Mouse (Mus musculus) cerebellum, adult 9-10 months (tissue): ENCODE results near the gene Adipoq.

ENCODE experiments used
- DNase-seq: peaks from one replicate; pipeline ENCODE4 v3.0.0; 2022

Gene Adipoq

DNA sequence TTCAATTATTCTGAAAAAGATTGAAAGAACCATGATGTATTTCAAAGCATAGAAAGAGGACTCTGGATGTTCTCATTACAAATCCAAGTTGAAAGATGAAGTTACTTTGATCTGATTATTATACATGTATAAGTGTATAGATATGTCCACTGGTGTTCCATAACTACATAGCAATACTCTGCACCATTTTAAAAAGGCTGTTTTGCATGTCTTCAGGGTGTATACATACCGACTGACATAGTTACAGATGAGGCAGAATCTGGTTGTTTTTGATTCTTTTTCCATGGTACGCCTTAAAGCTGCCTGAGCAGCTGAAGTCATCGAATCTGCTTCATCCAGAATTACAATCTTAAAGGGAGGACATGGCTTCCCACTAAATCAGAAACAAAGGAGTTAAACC is 30.9 kb upstream of the Adipoq start:
- DNase-seq = no peak

DNA sequence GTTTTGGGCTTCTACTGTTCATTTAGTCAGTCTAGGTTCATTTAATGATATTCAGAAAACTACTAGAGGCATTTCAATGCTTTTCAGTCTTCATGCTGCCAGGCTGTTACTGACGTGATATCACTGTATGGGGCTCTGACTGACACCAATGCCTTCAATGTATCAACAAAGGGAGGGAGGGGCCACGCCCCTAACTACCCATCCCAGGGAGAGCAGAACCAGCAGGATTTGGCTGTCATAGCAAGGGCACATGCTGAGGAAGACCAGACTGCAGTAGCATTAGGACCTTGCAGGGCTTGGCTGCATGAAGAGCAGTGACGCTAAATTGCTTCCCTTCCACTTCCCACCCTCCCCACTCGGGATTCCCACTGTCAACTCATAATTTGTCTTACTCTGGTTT is 29.2 kb upstream of the Adipoq start:
- no peak for DNase-seq

DNA sequence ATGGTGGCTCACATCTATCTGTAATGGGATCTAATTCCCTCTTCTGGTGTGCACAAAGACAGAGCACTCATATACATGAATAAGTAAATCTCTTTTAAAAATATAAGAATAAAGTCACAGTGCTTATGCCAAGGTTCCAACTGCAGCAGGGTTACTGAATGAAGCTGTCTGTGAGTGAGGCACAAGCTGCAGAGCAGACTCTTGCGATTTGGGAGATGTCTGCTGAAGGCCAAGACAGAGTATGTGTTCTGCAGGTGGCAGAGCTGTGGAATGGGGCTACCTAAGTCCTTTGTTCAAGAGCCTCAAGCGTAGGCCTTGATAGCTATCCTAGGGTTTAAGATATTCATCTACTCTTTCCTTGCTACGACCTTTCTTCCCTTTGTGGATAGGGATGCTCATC is 23.9 kb upstream of the Adipoq start:
- no peak for DNase-seq

GRCm38 (mm10) chr16:23123104-23123503 is 23.2 kb upstream of the Adipoq start:
- DNase-seq = no peak

DNA sequence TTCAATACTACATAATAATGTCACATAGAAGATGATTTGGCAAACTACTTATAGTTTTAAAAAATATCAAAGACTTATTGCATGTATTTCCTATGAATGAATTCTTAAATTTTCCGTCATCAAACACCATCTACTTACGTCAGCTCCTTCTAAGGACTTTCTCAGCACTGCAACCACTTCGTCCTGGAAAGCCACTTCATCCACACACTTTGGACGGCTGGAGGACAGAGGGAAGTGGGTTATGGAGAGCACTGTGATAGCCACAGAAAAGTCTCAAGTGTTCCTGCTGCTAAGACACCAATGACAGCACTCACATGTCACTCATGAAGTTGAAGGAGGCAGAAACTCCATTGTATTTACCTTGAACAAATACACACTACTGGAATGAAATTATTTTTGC is 21.9 kb upstream of the Adipoq start:
- DNase-seq = no peak

- DNase-seq = no peak
These were observed 19.0 kb upstream of the Adipoq start for GRCm38 (mm10) chr16:23127311-23127672.

DNA sequence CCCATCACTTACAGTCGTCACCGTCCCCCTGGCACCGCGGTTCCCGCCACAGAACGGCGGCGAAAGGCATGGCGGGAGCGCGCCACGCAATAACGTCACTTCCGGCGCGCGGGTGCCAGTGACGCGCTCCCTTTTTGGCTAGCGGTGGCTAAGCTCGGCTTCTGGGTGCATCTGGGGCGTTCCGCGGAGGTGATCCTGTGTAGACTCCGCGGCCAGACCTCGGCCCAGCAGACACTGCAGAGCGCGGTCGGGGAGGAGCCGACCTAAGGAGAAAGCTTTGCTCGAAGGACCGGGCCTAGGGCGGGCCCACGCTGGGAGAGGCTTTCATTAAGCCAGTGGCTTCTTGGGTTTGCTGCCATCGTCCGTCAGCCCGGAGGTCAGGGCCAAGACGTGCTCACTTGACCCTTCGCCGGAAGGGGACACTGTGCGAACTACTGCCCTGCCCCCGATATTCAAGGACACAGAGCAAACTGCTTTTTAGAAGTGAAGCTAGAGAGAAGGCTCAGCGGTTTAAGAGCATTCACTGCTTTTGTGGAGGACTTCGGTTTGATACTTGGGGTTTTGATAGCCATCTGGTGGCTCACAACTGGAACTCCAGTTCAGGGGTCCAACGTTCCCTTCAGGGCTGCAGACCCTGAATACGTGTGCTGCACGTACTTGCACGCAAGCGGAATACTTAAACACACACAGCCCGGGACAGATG is 18.5 kb upstream of the Adipoq start, which contains the start of gene Rfc4:
Gene Rfc4, minus strand, starts transcription at position 65 of the 703 bp plus-strand sequence.
- peak; percentile 92 for DNase-seq

DNA sequence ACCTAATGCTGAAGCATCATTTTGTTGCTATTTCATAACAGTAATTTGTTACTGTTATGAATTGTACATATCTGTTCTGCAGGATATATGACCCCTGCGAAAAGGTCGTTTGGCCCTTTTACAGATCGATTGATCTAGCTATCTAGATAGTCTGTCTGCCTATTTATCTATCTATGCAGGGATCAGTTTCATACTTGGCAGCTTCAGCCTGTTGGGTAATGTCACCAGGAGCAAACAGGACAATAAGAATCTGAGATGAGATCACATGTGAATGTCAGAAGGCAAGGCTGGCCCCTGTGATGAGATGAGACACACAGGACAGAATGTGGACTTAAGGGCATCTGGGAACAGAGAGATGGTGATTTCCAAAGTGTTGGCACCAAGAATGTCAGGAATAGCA is 16.0 kb upstream of the Adipoq start:
- no peak for DNase-seq

GRCm38 (mm10) chr16:23132336-23132735 is 14.0 kb upstream of the Adipoq start:
- no peak for DNase-seq

- DNase-seq = peak; percentile 51
These were observed 10.8 kb upstream of the Adipoq start for GRCm38 (mm10) chr16:23135421-23136149.

DNA sequence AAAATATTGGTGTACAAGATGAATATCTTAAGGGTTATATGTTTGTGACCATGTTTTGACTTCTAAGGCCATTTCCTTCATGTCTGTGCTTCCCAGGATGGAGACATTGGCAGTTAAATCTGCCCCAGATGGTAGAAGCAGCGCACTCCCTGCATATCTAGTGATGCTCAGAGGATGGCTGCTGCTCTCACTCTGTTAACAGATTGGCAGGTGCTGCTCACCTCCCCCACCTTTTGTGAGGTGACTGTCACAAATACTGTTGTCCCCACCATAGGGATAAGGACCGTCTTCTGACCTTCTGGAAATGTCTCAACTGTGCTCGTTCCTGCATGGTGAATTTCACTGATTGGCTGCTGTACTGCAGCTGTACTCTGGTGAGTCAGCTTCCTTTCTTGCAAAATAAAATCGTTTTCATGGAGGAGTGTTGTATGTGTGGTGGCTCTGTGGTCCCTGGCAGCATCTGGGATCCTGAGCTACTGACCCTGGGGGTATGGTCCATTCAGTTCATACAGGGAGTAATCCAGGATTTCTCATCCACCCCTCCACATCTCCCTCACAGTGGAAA is 9.8 kb upstream of the Adipoq start:
- DNase-seq = no peak

GRCm38 (mm10) chr16:23140911-23141310 is 5.4 kb upstream of the Adipoq start:
- DNase-seq = no peak

GRCm38 (mm10) chr16:23144326-23144725 is 2.0 kb upstream of the Adipoq start:
- no peak for DNase-seq

DNA sequence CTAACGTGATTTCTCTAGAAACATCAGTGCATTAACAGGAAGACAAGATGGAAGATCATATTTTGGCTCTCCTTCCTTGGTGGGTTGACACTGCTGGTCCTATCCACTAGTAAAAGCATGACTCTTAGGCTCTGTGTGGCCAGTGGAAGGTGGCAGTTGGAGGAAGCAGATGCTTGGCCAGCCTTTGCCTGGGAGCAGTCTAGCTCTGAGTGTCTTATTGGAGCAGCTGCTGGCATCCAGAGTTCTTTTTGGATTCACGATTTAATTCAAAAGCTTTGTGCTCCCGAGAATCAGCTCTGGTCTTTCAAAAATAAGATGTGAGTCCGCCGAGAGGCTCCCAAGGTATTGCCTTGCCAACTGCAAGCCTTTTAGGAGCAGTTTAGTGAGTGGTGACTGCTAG is 1.1 kb upstream of the Adipoq start:
- DNase-seq = no peak

DNA sequence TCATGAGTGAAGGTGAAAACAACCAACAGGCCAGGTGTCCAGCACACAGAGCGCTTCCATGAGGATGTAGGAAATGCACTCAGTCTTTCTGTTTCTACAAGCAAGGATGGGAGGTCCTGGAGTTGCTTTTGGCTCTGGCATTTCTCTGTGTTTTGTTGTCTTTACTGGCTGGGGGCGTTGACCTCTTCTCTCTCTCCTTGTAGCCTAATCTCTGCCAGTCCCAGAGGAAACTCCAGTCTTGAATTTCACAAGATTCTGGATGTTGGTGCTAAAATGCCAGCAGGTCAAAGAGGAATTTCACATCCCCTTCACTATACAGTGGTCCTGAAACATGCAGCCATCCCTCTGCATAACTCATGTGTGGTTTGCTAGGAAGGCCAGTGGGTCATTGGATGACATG is 2.6 kb downstream of the Adipoq start:
- DNase-seq = no peak

DNA sequence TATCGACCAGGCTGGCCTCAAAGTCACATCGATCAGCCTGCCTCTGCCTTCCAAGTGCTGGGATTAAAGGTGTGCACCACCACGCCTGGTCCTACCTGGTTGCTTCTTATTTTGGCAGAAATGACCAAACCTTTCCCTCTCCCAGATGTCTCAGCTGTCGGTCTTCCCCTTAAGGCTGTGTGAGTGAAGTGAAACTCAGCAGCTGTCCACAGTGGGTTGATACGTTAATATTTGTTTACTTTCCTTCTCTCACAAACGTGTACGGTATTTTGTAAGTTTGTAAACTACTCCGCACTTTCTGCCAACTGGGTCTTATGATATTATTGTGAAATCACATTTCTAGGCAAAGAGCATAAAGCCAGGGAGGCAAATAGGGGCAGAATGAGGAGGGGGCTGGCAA is 3.1 kb downstream of the Adipoq start:
- no peak for DNase-seq

DNA sequence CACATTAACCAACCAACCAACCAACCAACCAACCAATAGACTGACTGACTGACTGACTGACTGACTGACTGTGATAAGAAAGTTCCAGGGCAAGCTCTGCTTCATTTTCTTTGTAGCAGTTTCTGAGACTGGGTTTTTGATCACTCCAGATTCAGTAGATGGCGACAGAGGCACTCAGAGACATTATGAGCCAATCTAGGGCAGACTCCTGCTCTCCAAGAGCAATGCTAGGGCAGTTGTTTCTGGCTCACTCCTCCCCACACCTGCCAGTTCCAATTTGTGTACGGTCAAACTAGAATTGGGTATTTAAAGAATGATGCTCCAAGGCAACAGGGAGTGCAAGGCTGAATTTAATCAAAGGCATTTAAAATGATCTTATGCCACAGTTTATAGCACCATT is 5.1 kb downstream of the Adipoq start:
- peak; percentile 22 for DNase-seq

DNA sequence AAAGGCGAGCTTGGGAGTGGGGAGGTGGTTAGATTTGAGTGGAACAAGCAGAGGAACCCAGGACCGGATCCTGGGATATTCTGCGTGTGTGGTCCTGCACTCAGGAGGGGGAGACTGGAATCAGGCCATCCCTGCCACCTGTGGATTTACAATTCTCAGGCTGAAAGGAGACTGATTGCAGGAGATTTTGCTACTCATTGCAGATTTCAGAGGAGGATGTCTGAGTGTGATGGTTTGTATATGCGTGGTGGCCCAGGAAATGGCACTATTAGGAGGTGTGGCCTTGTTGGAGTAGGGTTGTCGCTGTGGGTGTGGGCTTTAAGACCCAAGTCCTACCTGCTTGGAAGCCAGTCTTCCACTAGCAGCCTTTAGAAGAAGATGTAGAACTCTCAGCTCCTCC is 7.9 kb downstream of the Adipoq start:
- no peak for DNase-seq

GRCm38 (mm10) chr16:23157013-23157412 is 10.7 kb downstream of the Adipoq start:
- DNase-seq = no peak

GRCm38 (mm10) chr16:23158292-23158691 is 12.0 kb downstream of the Adipoq start:
- DNase-seq = no peak

GRCm38 (mm10) chr16:23158957-23159356 is 12.6 kb downstream of the Adipoq start:
- DNase-seq = no peak

DNA sequence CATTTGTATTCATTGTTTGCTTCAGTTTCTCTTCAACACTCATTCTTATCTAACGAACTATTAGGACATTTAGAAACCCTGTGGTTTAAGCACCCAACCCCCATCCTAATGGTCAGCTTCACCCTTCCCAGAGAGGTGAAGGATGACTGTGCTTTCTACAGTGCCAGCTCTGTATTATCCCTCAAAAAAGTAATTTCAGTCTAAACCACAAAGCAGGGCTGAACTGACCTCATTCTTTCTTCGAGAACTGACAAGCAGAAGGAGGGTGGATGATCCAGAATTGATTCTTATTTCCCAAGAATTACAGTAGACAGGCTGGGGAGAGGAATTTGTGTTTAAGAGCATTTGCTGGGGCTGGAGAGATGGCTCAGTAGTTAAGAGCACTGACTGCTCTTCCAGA is 13.4 kb downstream of the Adipoq start:
- DNase-seq = no peak

GRCm38 (mm10) chr16:23162116-23162515 is 15.8 kb downstream of the Adipoq start:
- no peak for DNase-seq

- DNase-seq = no peak
These were observed 18.1 kb downstream of the Adipoq start for GRCm38 (mm10) chr16:23164443-23164842.
